Mouse (Mus musculus): ENCODE results near the gene Dnah11. TPM values are rescaled to one million over a fixed set of nuclear protein-coding genes. Genes with fewer than 3 reads are reported as not detected.

Gene Dnah11
- total RNA-seq (2021): under 1 TPM; 0.42 to 0.63 TPM
- long read RNA-seq, experiment 1, partial matches to known transcripts: 1 of 4 reads
- long read RNA-seq, experiment 1, other reads (novel, unspliced or antisense): 3 of 4 reads
- long read RNA-seq, experiment 2: 0 reads

DNA sequence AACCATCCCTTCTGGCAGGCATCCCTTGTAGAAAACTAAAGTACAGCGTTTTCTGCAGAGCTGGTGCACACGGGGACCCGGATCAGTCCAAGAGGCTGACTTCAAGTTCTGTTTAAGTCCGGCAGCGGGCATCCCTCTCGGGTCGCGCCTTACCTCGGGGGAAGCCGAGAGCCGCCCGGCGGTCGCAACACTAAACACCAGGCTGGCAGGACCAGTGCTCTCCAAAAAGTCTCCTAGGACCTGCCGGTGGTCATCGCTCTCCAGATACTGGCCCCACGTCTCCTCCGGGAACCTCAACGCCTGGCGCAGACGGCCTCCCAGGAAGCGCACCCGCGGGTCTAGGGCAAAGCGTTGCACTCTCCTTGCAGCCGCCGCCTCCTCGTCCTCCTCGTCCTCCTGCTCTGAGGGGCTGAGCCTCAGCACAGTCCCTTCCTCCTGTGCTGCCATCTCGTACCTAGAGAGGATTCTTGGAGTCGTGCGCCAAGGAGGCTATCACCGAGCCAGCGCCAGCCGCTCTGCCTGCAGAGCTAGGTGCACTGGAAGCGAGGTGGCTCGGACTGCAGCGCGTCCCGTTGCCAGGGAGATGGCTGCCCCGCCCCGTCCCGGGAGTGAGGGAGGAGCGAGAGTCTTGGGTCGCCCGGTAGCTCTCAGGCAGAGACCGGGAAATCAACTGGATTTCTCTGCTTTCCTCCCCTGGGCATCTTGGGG is at the start of gene Dnah11:
Gene Dnah11 (minus strand): TSS at position 658 of the 708 bp plus-strand sequence.
- DNase-seq (ENCODE audit: low spot score in 2 of 2): peak; percentile 53 to 56

DNA sequence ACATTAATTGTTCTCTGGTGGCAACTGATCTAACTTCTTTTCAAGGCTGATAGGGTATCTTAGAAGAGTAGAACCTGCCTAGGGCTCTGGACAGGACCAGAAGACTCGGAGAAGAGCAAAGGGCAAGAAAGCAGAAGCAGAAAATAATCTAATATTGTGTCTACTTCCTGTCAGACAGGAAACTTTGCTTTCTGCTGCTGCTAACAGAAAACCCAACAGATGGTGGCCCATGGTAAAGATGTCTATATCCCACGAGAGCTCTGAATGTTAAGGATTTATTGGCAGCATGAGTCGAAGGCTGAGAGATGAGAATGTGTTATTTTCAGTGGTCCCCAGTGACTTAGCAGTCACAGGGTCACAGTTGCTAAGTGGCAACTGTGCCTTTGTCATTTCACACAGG is 22.3 kb upstream of the Dnah11 start:
- DNase-seq (ENCODE audit: low spot score in 2 of 2): no peak

DNA sequence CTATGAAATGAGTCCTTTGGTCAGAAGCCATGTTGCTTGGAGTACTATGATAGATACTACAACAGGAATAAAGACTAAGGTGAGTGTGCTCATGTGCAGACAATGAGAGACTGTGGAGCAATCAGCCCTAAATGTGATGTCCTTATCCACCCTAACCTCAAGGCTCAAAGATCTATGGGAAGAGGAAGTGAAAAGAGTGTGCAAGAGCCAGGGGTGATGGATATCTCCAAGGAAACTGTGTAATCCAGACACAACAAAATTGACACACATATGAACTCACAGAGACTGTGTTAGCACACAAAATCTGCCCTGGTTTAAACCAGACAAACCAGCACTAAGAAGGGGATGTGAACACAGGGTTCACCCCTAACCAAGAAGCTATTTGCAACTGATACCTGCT is 21.2 kb upstream of the Dnah11 start:
- DNase-seq (ENCODE audit: low spot score in 2 of 2): no peak

DNA sequence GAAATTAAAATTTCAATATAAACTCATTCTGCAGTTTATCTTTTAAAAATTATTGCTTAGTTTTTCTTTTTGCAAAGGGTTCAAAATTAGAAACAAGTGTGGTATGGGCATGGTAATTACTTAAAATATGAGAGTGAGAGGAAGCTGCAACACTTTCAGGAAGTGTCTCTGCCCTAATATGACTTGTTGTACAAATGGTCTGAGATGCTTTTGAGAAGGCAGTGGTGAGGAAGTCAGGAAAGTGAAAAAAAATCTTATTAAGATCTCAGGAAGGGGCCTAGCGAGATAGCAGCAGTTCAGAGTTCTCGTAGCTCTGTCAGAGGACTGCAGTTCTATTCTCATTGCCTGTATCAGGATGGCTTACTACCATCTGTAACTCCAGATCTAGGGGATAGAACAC is 13.3 kb upstream of the Dnah11 start:
- DNase-seq (ENCODE audit: low spot score in 2 of 2): no peak

DNA sequence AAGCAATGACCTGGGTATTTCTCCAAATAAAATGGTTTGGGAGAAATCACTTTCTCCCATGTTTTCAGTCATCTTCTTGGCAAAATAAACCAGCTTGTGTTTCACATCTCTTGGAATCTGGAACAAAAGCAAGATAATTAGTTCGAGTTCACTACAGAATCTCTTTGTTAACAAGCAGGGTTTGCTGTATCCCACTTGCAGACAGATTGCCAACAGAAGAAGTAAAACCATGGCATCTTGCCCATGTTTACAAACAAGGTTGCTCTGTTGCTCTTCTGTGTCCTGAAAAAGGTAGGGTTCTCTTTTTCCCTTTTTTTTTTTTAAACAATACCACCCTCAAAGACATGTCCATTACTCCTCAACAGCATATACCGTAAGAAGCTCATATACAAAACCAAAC is 2.3 kb downstream of the Dnah11 start:
- DNase-seq (ENCODE audit: low spot score in 2 of 2): no peak

DNA sequence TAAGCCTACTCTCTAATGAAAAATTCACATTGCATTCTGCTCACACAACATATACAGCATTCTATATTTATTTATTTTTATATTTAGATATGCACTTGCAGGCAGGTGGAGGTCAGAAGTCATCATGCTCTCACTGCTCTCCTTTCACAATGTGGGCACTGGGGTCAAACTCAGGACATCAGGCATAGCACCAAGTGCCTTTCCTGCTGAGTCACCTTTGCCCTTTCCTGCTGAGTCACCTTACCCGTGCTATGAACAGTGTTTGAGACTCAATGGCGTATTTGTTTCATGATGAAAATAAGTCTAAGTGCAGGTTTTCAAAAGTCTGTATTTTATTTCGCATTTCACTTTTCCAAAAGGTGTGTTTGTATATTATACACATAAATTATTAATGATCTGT is 9.3 kb downstream of the Dnah11 start:
- no peak for DNase-seq (ENCODE audit: low spot score in 2 of 2)

DNA sequence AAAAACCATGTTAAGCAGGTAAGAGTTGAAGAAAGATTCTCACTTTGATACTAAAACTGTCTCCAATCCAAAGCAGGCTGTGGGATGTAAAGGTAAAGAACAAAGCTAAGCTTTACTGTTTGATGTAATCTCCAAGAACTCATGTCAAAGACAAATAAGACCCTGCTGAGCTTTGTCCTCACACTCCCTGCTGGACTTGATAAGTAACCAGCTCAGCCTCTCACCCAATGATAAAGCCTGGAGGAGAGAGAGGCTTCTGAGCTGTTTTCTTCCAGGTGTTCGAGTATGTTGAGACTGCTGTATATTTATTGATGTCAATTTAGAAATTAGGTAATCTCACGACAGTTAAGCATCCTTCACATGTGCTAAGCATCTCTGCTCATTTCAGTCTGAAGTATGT is 11.2 kb downstream of the Dnah11 start:
- no peak for DNase-seq (ENCODE audit: low spot score in 2 of 2)

DNA sequence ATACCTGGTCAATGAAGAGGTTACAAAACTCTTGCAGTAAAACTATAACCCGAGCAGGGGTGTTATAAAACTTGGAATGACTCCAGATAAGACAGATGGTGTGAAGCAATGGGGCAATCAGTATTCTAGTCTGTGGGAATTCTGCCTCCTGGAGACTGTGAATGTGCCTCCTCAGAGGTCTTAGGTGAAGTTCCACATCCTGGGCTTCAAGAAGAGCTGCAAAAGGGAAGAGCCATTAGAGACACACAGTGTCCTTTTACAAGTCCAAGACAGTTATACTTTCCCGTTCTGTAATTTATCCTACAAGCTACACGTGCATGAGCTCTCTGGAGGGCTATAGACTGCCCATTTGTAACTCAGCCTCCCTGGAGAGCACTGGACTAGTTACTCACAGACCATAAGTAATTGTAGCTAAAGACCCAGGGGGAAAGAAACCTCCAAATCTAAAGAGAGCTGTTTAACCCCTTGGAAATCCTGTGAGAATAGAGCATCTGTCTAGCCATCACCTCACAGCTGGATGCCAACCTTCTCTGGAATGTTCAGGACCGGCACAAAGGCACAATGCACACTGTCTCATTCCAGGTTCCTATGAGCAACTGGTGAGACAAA is 11.9 kb downstream of the Dnah11 start:
- no peak for DNase-seq (ENCODE audit: low spot score in 2 of 2)

DNA sequence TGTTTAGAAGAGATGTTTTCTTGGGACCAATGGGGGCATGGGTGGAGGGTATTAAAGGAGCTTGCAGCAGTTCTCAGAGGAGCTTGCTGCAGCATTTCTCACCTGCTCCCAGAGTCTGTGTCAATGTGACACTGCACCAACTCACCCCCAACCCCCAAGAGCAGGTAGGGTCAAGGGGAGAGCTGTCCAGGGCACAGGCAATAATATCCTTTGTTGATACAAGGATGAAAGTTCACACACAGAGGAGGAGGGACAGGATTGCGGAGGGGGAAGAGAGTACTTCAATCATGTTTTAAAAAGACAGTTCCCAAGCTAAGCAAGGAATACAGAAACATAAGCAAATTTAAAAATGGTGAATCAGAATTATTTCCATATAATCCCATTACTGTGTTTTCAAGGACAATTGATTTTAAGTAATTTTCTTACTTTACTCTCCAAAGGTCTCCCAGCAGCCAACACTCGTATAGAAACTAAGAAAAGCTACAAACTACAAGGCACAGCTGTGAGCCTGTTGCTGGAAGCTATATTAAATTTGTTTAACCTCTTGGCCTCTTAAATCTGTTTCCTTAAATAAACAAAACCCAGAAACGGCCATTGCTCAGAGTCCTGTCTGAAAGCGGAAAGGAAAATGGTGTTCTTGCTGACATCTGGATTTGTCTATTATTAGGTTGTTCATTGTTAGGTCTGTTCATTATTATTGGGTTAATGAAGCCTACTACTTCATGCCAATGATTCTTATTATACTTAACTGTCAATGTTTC is 12.5 kb downstream of the Dnah11 start:
- no peak for DNase-seq (ENCODE audit: low spot score in 2 of 2)

DNA sequence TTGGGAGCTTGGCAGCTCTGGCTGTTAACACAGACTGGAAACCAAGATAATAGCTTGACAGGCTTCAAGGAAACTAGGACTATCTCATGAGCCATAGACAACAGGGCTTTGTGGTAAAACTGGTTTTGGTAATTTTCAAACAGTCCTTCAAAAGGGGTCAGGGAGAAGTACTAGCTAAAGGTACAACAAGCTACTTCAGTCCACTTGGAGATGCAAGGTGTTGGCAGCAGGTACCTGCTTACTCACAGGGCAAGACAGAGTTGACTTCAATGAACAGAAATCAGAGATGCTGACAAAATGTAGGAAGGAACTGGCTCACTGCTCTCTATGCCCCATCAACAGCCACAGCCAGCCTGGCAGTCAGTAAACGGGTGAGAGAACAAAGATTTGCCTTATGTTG is 14.1 kb downstream of the Dnah11 start:
- DNase-seq (ENCODE audit: low spot score in 2 of 2): no peak

DNA sequence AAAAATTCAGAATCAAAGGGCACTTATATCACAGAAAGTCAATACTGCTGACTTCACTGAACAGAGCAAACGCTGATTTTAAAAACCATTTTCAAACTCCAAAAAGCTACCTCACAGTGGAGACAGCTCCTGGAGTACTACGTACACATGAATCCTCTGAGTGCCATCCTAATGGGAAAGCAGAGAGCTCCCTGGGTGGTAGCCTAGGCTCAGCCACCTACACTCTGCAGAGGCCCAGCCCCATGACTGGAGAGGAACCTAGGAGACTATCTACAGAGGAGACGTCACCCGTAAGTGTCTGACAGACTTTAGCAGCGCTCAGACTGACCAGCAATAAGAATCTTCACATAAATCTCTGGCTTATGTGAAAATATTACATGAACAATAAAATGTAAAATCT is 21.1 kb downstream of the Dnah11 start:
- DNase-seq (ENCODE audit: low spot score in 2 of 2): no peak

DNA sequence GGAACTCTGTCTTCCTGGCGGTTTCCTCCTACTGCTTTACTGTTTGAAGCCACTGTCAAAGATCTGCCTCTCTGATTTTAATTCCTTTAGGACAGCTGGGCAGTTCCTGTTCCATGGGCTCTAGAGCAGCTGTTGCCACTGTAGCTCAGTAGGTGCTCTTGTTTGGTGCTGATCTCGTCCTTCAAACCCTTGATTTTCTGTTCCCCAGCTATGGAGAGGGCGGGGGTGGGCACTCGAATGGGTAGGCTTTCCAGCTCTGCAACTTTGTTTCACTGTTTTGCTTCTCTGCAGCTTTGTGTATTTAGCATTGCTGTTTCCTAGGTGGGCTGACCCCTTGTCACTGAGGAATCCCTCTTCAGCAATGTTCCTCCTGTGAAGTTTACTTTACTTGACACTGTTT is 34.1 kb downstream of the Dnah11 start:
- DNase-seq (ENCODE audit: low spot score in 2 of 2): no peak

DNA sequence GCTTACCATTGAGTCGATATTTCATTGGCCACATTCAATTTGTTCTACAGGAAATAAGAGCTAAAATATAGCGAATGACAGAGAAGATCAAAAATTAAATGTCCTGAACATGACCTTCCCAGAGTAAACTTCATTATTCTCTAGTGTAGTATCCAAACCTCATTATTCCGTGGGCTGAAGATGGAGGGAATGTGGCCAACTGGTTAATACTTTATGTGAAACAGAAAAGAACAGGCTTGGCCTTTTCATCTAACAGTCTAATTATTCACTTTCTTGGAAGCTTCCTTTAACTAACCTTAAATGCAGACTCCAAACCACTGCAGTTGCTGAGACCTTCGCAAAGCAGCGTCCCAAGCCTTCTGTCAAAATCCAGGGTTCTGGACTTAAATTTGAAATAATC is 41.9 kb downstream of the Dnah11 start:
- no peak for DNase-seq (ENCODE audit: low spot score in 2 of 2)

DNA sequence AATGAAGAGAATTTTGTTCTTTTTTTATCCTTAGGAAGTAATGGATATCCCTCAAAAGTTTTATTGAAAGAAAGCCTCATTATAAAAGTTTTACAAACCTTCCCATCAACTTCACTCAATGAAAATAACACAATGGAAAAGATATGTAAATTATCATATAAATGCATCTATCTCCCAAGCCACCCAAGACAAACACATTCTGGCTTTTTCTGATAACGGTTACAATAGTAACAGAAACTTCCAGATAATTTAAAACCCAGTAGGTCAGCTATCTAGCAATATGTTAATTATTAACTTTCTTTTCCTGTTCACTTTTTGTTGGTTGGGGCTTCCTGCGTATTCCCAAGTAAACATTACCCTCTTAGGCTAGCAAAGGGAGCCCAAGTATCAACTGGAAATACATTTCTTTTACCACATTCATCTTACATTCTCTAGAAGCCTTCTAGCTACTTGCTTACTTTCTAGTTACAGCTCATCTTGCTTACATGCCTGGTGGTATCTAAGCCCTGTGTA is 51.3 kb downstream of the Dnah11 start:
- no peak for DNase-seq (ENCODE audit: low spot score in 2 of 2)

DNA sequence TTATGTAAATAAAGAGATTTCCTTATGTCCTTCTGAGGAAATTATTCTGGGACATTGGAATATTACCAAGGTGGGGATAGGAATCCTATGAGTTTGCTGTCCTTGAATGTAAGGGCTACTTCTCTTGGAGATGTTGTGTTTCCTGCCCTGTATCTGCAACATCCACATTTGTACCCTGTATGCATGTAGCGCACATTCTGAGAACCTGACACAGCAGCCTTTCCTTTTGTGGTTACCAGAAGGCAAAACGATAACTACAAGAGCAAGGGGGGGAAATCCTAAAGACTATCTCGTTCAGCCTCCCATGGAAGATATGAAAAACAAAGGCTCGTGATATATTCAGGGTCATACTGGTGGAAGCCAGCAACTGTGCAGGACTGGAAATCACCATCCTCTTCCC is 70.7 kb downstream of the Dnah11 start:
- DNase-seq (ENCODE audit: low spot score in 2 of 2): no peak

DNA sequence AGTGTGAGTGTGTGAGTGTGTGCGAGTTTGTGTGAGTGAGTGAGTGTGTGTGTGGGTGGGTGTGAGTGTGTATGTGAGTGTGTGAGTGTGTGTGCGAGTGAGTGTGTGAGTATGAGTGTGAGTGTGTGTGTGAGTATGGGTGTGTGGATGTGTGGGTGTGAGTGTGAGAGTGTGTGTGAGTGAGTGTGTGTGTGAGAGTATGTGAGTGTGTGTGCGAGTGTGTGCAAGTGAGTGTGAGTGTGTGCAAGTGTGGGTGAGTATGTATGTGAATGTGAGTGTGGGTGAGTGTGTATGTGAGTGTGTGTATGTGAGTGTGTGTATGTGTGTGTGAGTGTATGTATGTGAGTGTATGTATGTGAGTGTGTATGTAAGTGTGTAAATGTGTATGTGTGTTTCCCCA is 79.2 kb downstream of the Dnah11 start:
- DNase-seq (ENCODE audit: low spot score in 2 of 2): no peak

DNA sequence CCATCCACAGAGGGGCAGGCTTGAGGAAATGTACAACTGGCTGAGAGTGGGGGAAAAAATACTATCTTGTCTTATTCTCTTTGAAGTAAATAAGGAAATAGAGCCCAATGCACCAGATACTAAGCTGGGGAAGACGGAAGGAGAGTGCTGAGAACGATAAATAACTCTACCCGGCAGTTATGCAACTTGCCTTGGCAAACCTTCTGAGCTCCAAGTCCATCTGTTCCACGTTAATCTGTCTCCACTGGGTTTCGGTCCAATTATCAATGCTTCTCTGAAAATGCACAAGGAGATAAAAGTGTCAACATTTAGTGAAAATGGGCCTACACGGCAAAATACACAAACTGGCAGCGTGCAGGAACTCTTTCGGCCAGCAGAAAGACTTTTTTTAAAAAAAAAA is 86.2 kb downstream of the Dnah11 start:
- DNase-seq (ENCODE audit: low spot score in 2 of 2): peak in 1 of 2 experiments; percentile 5

DNA sequence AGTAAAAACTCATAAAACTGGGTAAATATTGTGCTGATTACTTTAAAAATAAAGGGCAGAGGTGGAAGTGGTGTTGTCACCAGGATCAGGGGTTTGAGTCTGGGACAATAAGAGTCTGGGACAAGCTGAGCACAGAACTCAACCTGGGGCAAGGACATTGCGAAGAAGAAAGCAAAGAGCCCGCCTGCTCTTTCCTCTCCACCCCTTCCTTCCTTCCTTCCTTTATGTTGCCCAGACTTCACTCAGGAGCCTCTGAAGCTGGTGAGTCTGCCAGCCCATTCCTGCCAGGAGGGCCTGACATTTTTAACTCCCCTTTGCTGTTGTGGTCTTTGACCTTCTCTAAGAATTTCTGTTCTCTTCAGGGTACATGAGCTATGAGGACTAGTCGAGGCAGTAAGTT is 86.9 kb downstream of the Dnah11 start:
- no peak for DNase-seq (ENCODE audit: low spot score in 2 of 2)

DNA sequence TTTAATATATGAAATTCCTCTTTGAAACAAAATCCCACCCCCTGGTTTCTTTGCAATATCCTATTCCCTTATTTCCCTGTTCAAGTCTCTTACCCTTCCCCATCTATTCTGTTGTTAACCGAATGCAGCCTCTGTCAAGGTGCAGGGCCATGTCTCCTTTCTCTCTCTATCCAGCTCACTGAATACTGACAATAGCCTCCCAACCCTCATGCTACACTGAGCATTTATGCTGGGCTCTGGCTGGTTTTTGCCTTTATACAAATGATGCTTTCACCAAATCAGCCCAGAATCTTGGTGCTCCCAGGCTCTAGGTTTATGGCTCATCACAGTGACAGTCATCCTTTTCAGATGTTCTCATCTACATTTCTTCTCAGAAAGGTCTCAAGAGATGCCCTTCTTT is 91.1 kb downstream of the Dnah11 start:
- DNase-seq (ENCODE audit: low spot score in 2 of 2): no peak

DNA sequence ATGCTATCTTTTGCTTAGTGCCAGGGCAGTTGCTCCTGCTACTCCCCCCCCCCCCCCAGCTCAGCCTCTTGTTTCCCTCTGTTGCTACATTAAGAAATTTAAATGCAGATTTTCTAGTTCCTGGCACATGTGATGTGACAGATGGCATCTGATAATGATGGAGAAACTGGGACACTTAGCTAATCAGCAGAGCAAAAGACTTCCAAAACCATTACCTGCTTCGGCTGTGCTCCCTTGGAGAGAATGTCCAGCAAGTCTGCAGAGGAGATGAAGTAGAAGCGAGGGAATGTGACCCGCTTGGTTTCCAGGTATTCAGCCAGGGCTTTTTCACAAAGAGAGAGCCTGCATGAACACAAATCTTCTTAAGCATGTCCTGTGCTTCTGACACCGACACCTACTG is 94.3 kb downstream of the Dnah11 start:
- no peak for DNase-seq (ENCODE audit: low spot score in 2 of 2)

DNA sequence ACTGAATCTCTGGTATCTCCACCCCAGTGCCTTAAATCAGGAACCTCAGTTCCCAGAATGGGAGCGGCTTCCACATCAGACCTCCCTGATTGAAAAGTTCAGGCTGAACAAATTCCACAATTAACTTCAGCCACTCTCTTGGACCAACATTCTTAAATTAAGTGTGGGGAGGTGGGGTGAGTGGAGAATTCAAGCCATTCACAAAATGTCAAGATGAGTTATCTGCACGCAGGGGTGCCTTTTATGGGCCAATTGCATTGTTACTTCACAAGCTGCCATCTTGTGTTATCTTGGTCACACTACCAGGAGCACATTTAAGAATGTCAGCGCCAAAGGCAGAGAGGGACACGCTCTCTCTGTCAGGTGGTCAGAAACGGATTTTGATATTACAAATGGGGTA is 99.1 kb downstream of the Dnah11 start:
- no peak for DNase-seq (ENCODE audit: low spot score in 2 of 2)

DNA sequence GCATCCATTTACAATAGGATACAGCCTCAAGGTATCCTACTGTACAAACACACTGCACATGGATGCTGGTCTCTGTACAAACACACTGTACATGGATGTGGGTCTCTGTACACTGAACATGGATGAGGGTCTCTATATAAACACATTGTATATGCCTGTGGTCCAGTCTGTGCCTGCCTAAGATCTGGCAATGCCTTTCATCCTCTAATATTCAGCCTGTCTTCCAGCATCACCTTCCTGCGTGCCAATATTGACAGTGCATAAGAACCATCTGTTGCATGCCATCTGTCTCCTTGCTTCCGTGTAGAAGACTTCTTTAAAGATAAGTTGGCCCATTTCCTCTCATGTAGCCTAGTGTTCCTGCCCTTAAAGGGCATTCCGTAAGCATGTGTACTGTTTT is 100.6 kb downstream of the Dnah11 start:
- no peak for DNase-seq (ENCODE audit: low spot score in 2 of 2)

Measured in left cerebral cortex, adult 18-20 months (tissue).